Mouse (Mus musculus): ENCODE data around the gene Erc2.

DNA sequence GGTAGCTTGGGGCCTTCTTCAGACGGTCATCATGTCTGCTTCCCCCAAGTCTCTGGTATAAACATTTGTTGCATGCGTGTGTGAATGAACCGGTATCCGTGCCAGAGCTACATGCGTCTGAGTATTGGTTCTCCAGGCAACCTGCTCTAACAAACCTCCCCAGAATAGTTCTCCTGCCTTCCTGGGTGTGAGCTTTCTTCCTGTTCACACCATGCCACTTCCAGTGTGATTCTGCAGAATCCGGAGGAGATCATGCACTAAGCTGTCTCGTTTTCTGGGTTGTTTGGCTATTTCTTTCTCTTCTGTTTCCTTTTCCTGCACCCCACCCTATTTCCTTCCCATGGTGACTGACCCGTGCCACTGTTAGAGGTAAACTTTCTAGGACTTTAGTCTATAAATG is 105.3 kb downstream of the Erc2 start:
- TF ChIP-seq CTCF (IDR thresholded peaks at IDR 0.05; ENCODE audit: control insufficient read depth, insufficient read depth, insufficient read length): no peak
- no peak for TF ChIP-seq USF1 (IDR thresholded peaks at IDR 0.05; ENCODE audit: low read depth)
- TF ChIP-seq MAX (IDR thresholded peaks at IDR 0.05): no peak
- TF ChIP-seq MYOG (IDR thresholded peaks at IDR 0.05; ENCODE audit: control insufficient read depth, extremely low read depth, insufficient read length): no peak
- no peak for TF ChIP-seq MYOD1 (IDR thresholded peaks at IDR 0.05; ENCODE audit: control insufficient read depth, insufficient read length, low read depth)
- TF ChIP-seq CEBPB (IDR thresholded peaks at IDR 0.05; ENCODE audit: low read depth): no peak
